Mouse (Mus musculus) limb, embryonic 10.5 days (tissue): ENCODE measurements around the gene Nrg3. TPM values are rescaled to one million over a fixed set of nuclear protein-coding genes. Genes with fewer than 3 reads are reported as not detected.
"Not testable (repeated sequence)": the region's sequence is repeated elsewhere in the genome, so short reads cannot be mapped to it uniquely, and the experiment has no call there.

Experiments used
- DNase-seq: peaks from one replicate; pipeline ENCODE4 v3.0.0-alpha.2; 2017; ENCODE audit warnings: low spot score
- H3K27ac ChIP-seq: fragments of 300-500 bp; sonication (generic); 2 replicates; pipeline ENCODE4 v1.5.1; 2016; ENCODE audit warnings: mild to moderate bottlenecking
- H3K27me3 ChIP-seq: fragments of 300-500 bp; sonication (generic); 2 replicates; pipeline ENCODE4 v1.6.1; 2016; ENCODE audit warnings: low read depth, mild to moderate bottlenecking; ENCODE audit not compliant: poor library complexity, severe bottlenecking
- H3K36me3 ChIP-seq: fragments of 300-500 bp; sonication (generic); 2 replicates; pipeline ENCODE4 v1.6.1; 2016; ENCODE audit warnings: mild to moderate bottlenecking, moderate library complexity
- H3K4me1 ChIP-seq: fragments of 300-500 bp; sonication (generic); 2 replicates; pipeline ENCODE4 v1.6.1; 2016
- H3K4me3 ChIP-seq: fragments of 300-500 bp; sonication (generic); 2 replicates; pipeline ENCODE4 v1.5.1; 2016; ENCODE audit warnings: mild to moderate bottlenecking, moderate library complexity
- H3K9me3 ChIP-seq: fragments of 300-500 bp; sonication (generic); replicated peaks from 2 replicates; pipeline ENCODE4 v1.6.1; 2016; ENCODE audit warnings: mild to moderate bottlenecking
- WGBS: fragments of 180-500 bp; shearing (Covaris S2); methylation state at CpG from one replicate; pipeline ENCODE4 v1.1.7; 2016; 5-methylcytosine and 5-hydroxymethylcytosine counted together
- microRNA-seq: library from miRNA; unstranded; fragments of <30 nt; microRNA quantifications from one replicate; pipeline ENCODE4, GENCODE M21; 2017
- polyA plus RNA-seq: library from polyadenylated mRNA; unstranded; fragments of >200 nt; fragmentation: Nextera tagmentation; extraction: Ambion mirVana; gene quantifications from 2 replicates; pipeline ENCODE4 v1.2.1, GENCODE M21; 2016

The Nrg3 gene
- polyA plus RNA-seq, 1 experiment from 2014 or later: not detected

GRCm38 (mm10) chr14:38447086-38447485 is 1025.8 kb downstream of the Nrg3 start:
- Histone ChIP-seq H3K4me1 (no peaks in the 10 kb centered on the region), H3K4me3 (no peak overlapping the region), H3K27me3 (no peaks in the 10 kb centered on the region), H3K36me3 (no peaks in the 10 kb centered on the region), H3K27ac (no peak overlapping the region), H3K9me3 (no peaks in the 10 kb centered on the region)
- WGBS: 84% methylated on average over 2 of the region's 2 CpGs
- DNase-seq: no peak

GRCm38 (mm10) chr14:38444788-38445187 is 1028.1 kb downstream of the Nrg3 start:
- Histone ChIP-seq H3K27ac (no peak overlapping the region), H3K4me1 (no peaks in the 10 kb centered on the region), H3K9me3 (no peaks in the 10 kb centered on the region), H3K36me3 (no peaks in the 10 kb centered on the region), H3K4me3 (no peak overlapping the region), H3K27me3 (no peaks in the 10 kb centered on the region)
- DNase-seq: no peak
- 89% methylated on average over 2 of the region's 2 CpGs for WGBS

GRCm38 (mm10) chr14:38433793-38434589 is 1038.9 kb downstream of the Nrg3 start:
- WGBS: 71% methylated on average over 6 of the region's 6 CpGs

GRCm38 (mm10) chr14:38374660-38375059 is 1098.2 kb downstream of the Nrg3 start:
- no peak for DNase-seq
- Histone ChIP-seq H3K4me1 (no peaks in the 10 kb centered on the region), H3K36me3 (no peaks in the 10 kb centered on the region), H3K9me3 (no peaks in the 10 kb centered on the region), H3K27me3 (no peaks in the 10 kb centered on the region), H3K4me3 (no peak overlapping the region), H3K27ac (no peak overlapping the region)

More at GRCm38 (mm10) chr14:38433793-38434589, 1038.9 kb downstream of the Nrg3 start:
- DNase-seq: no peak
- Histone ChIP-seq H3K9me3 (no peaks in the 10 kb centered on the region), H3K36me3 (no peaks in the 10 kb centered on the region), H3K27ac (no peak overlapping the region), H3K4me1 (no peaks in the 10 kb centered on the region), H3K4me3 (no peak overlapping the region), H3K27me3 (no peaks in the 10 kb centered on the region)

GRCm38 (mm10) chr14:38340967-38341366 is 1131.9 kb downstream of the Nrg3 start:
- Histone ChIP-seq H3K4me1 (no peaks in the 10 kb centered on the region), H3K4me3 (no peak overlapping the region), H3K36me3 (no peaks in the 10 kb centered on the region), H3K9me3 (no peaks in the 10 kb centered on the region), H3K27me3 (no peaks in the 10 kb centered on the region), H3K27ac (no peak overlapping the region)
- DNase-seq: no peak

- not testable (repeated sequence) for H3K4me3 ChIP-seq, H3K27ac ChIP-seq, H3K9me3 ChIP-seq, H3K4me1 ChIP-seq, H3K27me3 ChIP-seq, H3K36me3 ChIP-seq, DNase-seq
- 83% methylated on average over 1 of the region's 1 CpGs for WGBS
Observed at GRCm38 (mm10) chr14:38322841-38323240, 1150.0 kb downstream of the Nrg3 start.

GRCm38 (mm10) chr14:38320619-38321340 is 1152.1 kb downstream of the Nrg3 start:
- 86% methylated on average over 1 of the region's 1 CpGs for WGBS
- H3K36me3 ChIP-seq: no peaks in the 10 kb centered on the region
- DNase-seq: no peak
- H3K4me3 ChIP-seq: no peak overlapping the region
- no peaks in the 10 kb centered on the region for H3K27me3 ChIP-seq
- no peaks in the 10 kb centered on the region for H3K9me3 ChIP-seq
- H3K4me1 ChIP-seq: no peaks in the 10 kb centered on the region
- H3K27ac ChIP-seq: no peak overlapping the region

Small RNAs within 50 kb of the gene (microRNA-seq; reads per million reads assigned to microRNA genes)
- not detected for gene Gm27332
